Mouse (Mus musculus): ENCODE measurements at regions not wholly inside any gene's neighbourhood (a gene's known extent, or its start where the extent isn't known, plus 50 kb on each side); places are given as distances from the start of the nearest gene placed in this dataset.

GRCm38 (mm10) chr13:31240546-31240945 is 266.5 kb downstream of the Gm5447 start:
- DNase-seq (ENCODE audit: low spot score in 2 of 2) = no peak

GRCm38 (mm10) chr13:31248996-31249395 is 275.0 kb downstream of the Gm5447 start:
- DNase-seq (ENCODE audit: low spot score in 2 of 2) = no peak

DNA sequence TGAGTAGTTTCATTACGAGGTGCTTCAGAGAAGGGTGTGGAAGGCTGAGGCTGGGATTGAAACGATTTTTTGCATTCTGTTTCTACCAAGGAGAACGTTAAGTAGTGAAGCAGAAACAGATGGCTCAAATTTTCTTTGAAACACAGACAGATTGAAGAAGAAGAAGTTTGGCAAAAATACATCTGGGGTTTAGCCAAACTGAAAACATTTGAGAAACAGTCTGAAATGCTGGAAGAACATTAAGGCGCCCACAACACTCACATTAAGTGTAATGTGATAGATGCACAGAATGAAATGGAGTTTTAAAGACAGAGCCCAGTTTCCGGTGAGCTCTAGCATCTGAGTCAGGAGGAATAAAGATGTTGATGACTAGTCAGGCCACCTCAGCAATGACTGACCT is 275.5 kb downstream of the Gm5447 start:
- no peak for DNase-seq (ENCODE audit: low spot score in 2 of 2)

DNA sequence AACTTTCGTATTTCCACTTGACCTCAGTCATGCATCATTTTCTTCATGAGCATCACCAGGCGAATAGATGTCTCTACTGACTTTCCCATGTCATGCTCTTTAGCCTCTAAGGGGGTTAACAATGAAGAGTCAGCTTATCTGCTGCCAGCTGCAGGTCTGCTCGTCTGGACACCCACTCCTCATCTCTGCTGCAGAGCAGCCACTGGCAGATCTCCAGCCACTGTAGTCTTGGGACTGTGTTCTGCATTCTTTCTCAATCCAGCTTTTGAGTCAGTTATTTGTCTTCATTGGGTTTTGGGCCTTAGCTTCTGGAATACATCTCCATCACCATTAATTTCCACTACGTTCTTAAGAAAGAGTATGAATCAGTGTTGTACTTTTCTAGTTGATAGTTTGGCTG is 280.0 kb downstream of the Gm5447 start:
- no peak for DNase-seq (ENCODE audit: low spot score in 2 of 2)

DNA sequence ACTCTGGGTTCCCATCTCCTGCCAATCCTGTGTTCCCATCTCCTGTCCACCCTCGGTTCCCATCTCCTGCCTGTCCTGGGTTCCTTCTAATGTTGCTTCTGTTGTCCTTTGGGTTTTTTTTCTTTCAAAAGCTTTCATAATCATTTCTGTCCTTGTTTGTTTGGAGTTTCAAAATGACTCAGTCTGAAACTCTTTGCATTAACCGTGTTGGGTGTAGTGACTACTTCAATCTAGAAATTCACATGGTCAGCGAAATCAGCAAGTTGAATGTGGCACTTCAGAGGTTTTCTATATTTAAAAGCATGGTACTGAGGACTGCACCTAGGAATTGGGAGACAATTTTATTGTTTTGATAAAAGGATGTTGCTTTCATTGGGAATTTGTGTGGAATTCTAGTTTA is 280.7 kb downstream of the Gm5447 start:
- no peak for DNase-seq (ENCODE audit: low spot score in 2 of 2)

DNA sequence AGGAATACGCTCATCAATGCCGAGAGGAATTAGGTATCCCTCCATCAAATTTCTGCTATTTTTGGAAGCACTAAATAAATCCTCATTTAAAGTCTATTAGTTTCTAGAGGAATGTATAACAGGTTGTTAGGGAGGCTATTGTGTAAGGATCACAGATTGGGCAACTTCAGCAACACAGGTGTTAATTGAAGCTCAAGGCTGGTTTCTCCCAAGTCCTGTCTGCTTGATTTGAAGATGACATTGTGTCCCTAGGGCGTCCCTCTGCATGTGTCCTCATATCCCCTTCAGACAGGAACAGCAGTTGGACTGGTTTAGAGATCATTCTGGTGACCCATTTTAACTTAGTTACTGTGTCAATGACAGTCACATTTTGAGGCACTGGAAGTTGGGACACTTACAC is 281.5 kb downstream of the Gm5447 start:
- no peak for DNase-seq (ENCODE audit: low spot score in 2 of 2)

DNA sequence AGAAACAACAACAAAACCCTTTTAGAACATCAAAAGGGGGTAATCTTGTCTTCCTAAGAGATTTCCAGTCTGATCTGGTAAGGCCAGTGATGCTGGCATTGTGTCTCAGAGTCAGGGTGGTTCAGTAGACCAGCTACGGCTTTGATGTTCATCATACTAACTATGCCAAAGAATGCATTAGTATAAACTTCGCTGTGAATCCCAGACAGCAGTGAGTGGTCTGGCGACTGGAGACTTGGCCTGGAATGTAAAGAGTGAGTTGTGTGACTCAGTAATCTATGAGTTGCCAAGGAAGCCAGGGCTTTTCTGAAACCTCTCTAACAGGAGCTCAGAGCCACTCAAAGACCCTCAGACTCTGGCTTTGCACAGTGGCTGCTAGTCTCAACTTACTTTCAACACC is 288.1 kb upstream of the Foxq1 start:
- no peak for DNase-seq (ENCODE audit: low spot score in 2 of 2)

- no peak for DNase-seq (ENCODE audit: low spot score in 2 of 2)
Observed at GRCm38 (mm10) chr13:31276005-31276644, 279.8 kb upstream of the Foxq1 start.

DNA sequence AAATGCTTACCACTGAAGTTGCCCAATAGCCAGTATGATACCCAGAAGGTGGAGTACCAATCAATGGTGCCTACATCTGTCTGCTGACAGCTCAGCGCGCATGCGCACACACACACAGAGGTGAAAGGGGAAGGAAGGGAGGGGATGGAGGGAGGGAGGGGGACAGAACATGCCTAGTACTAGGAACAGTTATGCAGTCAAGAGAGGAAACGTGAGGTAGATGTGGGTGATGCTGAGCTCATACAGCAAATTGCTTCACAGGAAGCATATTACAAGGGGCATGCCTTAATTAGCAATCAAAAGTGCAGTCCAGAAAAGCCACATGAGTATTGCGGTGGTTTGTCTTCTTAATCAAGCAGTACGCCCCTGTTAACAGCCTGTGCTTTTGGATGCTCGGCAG is 265.3 kb upstream of the Foxq1 start:
- DNase-seq (ENCODE audit: low spot score in 2 of 2) = no peak

- no peak for DNase-seq (ENCODE audit: low spot score in 2 of 2)
Observed at GRCm38 (mm10) chr13:31292584-31293387, 263.1 kb upstream of the Foxq1 start.

DNA sequence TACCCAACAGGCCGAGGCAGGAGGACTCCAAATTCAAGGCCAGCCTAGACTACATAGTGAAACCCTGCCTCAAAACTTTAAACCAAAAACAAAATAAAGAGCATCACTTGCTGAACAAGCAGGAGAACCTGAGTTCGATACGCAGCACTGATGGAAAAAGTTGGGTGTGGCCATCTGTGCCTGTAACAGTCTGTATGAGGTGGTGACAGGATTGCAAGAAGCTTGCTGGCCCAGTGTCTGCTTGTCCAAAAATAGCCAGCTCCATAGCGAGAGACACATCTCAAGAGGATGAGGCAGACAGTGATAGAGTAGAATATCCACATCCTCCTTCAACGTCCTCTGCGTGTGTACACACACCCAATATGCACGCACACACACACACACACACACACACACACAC is 261.9 kb upstream of the Foxq1 start:
- DNase-seq (ENCODE audit: low spot score in 2 of 2) = no peak

- no peak for DNase-seq (ENCODE audit: low spot score in 2 of 2)
Observed at GRCm38 (mm10) chr13:31303194-31303593, 252.7 kb upstream of the Foxq1 start.

DNA sequence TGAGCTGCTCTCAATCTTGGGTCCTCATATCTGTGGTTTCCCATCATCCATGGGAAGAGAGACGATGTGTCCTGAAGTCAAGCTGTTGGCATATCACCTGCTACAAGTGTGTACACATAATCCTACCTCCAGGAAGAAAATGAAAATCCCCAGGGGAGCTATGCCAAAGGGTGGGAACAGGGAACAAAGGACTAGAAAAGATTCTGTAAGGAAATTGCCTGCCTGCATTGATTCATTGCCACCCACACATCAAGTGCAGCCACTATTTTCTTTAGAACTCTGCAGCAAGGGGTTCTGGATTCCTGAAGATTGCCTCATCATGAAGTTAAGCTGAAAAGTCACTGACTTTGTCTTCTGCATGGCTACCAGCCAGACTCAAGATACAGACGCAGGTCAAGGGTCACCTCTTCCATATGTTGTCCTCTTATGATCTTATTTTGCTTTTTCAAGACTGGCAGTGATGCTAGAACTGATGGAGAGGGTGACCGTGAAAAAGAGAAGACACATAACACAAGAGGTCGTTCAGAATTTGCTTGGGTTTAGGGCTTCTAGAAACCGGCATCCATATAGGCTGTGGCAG is 251.6 kb upstream of the Foxq1 start:
- no peak for DNase-seq (ENCODE audit: low spot score in 2 of 2)

- DNase-seq (ENCODE audit: low spot score in 2 of 2) = no peak
Observed at GRCm38 (mm10) chr13:31309083-31309621, 246.8 kb upstream of the Foxq1 start.

- no peak for DNase-seq (ENCODE audit: low spot score in 2 of 2)
Observed at GRCm38 (mm10) chr13:31312772-31313171, 243.2 kb upstream of the Foxq1 start.

- DNase-seq (ENCODE audit: low spot score in 2 of 2) = no peak
Observed at GRCm38 (mm10) chr13:31313821-31314220, 242.1 kb upstream of the Foxq1 start.

DNA sequence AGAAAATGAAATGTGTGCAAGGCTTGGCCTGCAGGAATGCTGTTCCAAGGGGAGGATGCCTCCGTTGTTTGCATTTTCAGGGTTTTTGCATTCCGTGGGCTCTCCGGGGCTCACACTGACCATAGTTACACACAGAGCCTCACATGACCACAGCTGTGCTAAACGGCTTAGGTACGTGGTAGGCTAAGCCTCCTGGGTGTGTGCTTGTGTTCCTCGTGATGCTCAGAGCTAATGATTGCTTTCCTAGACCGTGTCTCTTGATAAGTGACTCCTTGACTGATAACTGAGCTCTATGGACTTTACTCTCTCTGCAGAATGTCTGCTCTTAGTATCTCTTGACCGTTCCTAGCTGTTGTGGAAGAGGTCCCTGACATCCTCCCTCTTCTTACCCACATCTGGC is 238.9 kb upstream of the Foxq1 start:
- DNase-seq (ENCODE audit: low spot score in 2 of 2) = no peak

- no peak for DNase-seq (ENCODE audit: low spot score in 2 of 2)
Observed at GRCm38 (mm10) chr13:31318008-31318407, 237.9 kb upstream of the Foxq1 start.

DNA sequence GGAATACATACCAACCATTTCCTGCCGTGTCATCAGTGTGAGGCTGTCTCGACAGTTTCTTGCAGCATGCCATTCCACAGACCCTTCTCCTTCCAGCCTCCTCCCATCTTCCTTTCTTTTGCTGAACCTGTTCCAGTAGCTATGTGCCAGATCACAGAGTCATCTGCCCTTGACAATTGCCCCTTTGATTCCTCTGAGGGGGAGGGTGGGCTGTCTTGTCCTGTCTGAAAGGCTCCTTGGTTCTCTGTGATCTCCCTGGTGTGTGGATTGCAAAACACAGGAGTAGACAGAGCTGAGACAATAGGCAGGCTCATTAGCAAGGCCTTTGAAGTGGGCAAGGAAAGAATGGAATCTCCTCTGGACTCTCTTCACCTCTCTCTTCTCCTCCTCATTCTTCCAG is 234.5 kb upstream of the Foxq1 start:
- DNase-seq (ENCODE audit: low spot score in 2 of 2) = no peak

DNA sequence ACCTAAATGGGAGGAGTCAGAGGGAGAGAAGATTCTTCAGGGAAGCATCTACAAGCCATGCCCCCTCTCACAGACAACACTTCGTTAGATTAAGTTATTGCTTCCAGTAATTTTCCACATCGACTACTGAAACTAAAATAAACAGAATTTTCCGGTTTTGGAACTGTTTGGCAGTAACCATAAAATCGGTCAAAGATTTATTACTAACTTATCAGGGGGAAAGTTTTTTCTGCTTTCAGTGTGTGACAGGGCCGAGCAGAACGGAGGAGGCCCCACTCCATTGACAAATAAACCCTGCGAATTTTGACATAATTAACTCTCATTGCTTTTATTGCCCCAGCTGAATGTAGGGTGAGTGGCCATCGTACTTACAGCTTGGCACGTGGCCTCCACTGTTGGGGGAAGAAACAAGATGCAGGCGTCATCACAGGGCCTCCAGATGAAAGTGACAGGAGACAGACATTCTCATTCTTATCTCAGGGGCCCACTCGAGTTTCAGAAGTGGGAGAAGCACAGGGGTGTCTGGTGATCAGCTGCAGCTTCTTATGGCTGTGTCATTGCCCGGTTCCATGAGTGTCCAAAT is 229.6 kb upstream of the Foxq1 start:
- no peak for DNase-seq (ENCODE audit: low spot score in 2 of 2)

DNA sequence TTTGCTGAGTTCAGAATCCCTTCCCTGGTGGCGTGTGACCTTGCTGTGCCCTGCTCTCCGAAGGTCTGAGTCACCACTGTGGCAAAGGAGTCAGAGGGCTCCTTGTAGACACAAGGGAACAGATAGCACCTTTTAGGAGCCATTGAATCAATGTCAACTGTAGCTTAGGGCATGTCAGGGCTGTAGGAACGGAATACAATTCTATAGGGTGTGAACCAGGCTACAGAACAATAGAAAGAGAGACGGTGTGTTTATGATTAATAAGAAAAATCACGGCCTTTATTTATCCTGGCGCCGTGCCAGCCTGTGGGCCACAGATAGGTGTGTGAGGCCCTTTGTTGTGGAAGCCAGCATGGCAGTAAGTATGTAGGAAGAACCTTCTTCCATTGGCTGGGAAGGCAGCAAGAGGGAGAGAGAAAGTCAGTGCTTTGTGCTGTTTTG is 228.4 kb upstream of the Foxq1 start:
- DNase-seq (ENCODE audit: low spot score in 2 of 2) = no peak

- DNase-seq (ENCODE audit: low spot score in 2 of 2) = no peak
Observed at GRCm38 (mm10) chr13:31328756-31329155, 227.2 kb upstream of the Foxq1 start.
